Mouse (Mus musculus): Measurements from ENCODE around the gene Fam114a1.

DNA sequence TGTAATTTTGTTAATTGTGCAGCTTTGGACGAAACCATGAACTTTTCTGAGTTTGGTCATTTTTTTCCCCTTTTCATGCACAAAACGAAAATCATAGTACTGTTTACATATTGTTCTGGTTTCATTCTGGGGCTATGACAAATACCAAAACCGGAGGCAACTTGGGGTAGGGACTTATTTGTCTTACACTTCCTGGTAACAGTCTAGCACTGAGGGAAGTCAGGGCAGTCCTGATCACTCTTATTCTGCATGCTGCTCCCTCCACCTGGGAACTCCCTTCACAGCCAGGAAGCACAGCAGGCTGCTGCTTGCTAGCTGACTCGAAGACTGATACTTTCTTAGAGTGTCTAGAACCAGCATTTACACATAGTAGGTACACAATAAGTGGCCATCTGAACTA lies 103.4 kb downstream of the Fam114a1 start:
- TF ChIP-seq CTCF (IDR thresholded peaks at IDR 0.05; ENCODE audit: insufficient read depth, low read length) (no peak), POLR2A (IDR thresholded peaks at IDR 0.05; ENCODE audit: borderline replicate concordance, extremely low read depth, low read depth, low read length) (no peak)
